Mouse (Mus musculus) lung, postnatal 0 days (tissue): ENCODE measurements around the gene Pitpnc1.

Source experiments
- CTCF ChIP-seq: IDR thresholded peaks from 2 replicates; pipeline ENCODE4 v1.5.1; 2016; ENCODE audit warnings: antibody characterized with exemption, mild to moderate bottlenecking
- EP300 ChIP-seq: IDR thresholded peaks from 2 replicates; pipeline ENCODE4 v1.6.1; 2016; ENCODE audit warnings: antibody characterized with exemption, mild to moderate bottlenecking, control low read depth

DNA sequence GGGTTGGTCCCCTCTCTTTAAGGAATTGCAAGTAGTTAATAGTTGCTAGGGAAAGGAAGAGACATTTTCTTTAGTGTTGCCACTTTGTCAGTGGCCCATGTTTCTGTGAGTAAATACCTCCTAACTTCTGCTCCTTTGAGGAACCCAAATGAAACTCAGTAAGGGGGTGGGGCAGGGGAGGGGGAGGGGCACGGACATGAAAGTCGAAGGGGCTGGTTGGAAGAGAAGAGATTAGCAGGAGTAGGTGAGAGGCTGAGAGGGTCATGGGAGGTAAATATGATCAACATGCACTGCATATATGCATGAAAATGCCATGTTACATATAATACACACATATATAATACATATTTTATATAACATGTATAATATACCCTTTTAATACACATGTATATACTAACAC is 129.7 kb downstream of the Pitpnc1 start:
- no peak for TF ChIP-seq EP300
- TF ChIP-seq CTCF = no peak
